Mouse (Mus musculus): ENCODE results near the gene Npas3. TPM values are rescaled to one million over a fixed set of nuclear protein-coding genes. Genes with fewer than 3 reads are reported as not detected.

The Npas3 gene
- total RNA-seq, 1 experiment from 2014 or later: not detected

- no peak for ATAC-seq (replicated peaks; ENCODE audit: insufficient number of reproducible peaks, low FRiP score, low TSS enrichment, poor library complexity, severe bottlenecking)
Measured at GRCm38 (mm10) chr12:53292508-53293300, 44.2 kb downstream of the Npas3 start.

DNA sequence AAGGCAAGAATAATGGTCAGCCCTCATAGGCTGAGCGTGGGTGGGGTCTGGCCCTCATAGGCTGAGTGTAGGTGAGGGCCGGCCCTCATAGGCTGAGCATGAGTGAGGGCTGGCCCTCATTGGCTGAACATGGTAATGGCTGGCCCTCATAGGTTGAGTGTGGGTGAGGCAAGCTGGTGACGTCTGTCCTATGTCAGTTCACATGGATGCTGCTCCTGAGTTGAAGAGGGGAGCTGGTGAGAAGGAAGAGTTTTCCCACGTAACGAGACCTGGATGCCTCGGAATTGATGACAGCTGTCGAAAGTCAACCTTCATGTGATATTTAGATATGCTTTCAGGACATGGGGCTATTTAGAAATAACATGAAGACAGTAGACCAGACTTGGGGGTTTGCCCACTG is 45.5 kb downstream of the Npas3 start:
- no peak for ATAC-seq (replicated peaks; ENCODE audit: insufficient number of reproducible peaks, low FRiP score, low TSS enrichment, poor library complexity, severe bottlenecking)

GRCm38 (mm10) chr12:53295747-53296146 is 47.3 kb downstream of the Npas3 start:
- ATAC-seq (replicated peaks; ENCODE audit: insufficient number of reproducible peaks, low FRiP score, low TSS enrichment, poor library complexity, severe bottlenecking): no peak

DNA sequence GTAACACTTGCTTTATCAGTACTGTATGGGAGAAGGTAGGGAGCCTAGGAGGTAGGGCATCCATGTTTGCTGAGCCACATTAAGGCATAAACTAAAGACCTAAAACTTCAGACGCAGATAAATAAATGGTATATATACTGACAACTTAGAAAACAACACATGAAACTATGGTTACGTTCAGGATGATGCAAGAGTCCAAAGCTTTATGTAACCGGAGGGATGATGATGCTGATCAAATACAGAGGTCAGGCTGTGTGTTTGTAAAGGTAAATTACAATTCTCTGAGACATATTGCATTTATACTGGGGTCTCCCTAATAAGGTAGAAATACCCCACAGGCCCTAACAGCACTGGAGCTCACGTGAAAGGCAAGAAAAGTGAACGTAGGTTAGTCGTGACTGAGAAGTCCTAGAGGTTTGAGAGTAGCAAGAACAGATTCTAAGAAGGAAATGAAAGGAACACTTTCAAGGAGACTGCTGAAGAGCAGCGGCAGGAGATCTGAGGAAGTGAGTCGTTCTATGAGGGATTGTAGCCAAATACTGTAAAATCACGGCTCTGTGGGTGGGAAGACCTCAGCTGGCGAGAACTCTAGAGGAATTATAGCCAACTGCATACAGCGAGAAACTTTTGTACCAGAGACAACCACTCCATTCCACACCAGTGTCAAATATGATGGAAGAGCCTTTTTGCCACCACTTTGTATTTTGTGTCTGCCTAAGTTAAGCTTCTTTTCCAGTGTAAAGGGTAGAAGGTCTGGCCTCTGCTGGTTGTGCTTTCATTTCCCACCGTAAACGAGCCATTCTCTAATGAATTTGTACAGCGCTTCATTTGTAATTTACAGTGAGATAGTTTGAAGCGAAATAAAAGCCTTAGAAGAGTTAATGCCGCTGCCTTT is 49.7 kb downstream of the Npas3 start:
- no peak for ATAC-seq (replicated peaks; ENCODE audit: insufficient number of reproducible peaks, low FRiP score, low TSS enrichment, poor library complexity, severe bottlenecking)

- ATAC-seq (replicated peaks; ENCODE audit: insufficient number of reproducible peaks, low FRiP score, low TSS enrichment, poor library complexity, severe bottlenecking): no peak
Measured at GRCm38 (mm10) chr12:53300964-53301363, 52.5 kb downstream of the Npas3 start.

DNA sequence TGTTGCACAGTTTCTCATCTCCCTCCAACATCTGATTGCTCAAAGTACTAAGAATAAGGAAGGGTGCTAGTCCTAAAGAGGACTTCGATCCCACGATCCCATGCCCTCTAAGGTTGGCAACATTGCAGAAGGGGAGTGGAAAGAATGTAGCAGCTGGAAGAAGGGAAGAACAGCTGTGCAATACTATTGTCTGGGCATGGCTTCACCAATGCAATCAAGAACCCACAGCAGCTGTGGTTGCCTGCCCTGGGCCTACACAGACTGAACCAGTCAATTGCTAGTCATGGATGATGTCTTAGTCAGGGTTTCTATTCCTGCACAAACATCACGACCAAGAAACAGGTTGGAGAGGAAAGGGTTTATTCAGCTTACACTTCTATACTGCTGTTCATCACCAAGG is 53.7 kb downstream of the Npas3 start:
- no peak for ATAC-seq (replicated peaks; ENCODE audit: insufficient number of reproducible peaks, low FRiP score, low TSS enrichment, poor library complexity, severe bottlenecking)

DNA sequence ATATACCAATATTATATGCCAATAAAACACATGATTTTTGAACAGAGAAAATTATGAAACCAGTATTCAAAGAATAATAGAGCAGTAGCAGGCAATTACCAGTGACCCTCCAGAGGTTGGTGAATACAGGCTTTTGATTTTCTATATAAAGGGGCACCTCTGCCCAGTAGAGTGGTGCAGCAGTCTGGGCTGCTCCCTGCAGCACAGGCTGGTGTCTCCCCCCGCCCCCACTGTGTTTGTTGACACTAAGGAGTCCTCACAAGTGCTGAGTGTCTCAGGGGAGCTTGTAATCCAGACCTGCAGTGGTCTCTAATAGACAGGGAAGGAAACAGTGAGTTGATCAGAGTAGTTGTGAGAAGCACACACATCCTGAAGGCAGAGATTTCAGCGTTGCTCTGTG is 68.2 kb downstream of the Npas3 start:
- ATAC-seq (replicated peaks; ENCODE audit: insufficient number of reproducible peaks, low FRiP score, low TSS enrichment, poor library complexity, severe bottlenecking): no peak

- no peak for ATAC-seq (replicated peaks; ENCODE audit: insufficient number of reproducible peaks, low FRiP score, low TSS enrichment, poor library complexity, severe bottlenecking)
Measured at GRCm38 (mm10) chr12:53317801-53318200, 69.3 kb downstream of the Npas3 start.

DNA sequence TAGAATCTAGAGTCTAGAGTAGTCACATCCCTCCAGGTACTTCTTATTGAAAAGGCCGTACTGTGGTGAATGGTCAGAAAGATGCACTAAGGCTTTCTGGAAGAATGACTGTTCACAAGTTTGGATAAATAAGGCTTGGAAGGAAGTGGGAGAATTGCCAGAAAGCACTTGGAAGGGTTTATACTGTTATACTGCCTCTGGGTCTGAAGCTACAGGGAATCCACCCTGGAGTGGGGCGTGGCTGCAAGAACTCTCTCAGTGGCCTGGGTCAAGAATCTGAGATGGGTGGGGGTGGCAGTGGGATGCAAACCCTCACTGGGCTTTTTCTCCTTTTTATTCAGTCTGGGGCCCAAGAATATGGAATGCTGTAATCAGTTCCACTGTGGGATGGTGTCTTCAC is 72.0 kb downstream of the Npas3 start:
- no peak for ATAC-seq (replicated peaks; ENCODE audit: insufficient number of reproducible peaks, low FRiP score, low TSS enrichment, poor library complexity, severe bottlenecking)

- ATAC-seq (replicated peaks; ENCODE audit: insufficient number of reproducible peaks, low FRiP score, low TSS enrichment, poor library complexity, severe bottlenecking): no peak
Measured at GRCm38 (mm10) chr12:53321018-53321417, 72.5 kb downstream of the Npas3 start.

- no peak for ATAC-seq (replicated peaks; ENCODE audit: insufficient number of reproducible peaks, low FRiP score, low TSS enrichment, poor library complexity, severe bottlenecking)
Measured at GRCm38 (mm10) chr12:53321944-53322343, 73.5 kb downstream of the Npas3 start.

- ATAC-seq (replicated peaks; ENCODE audit: insufficient number of reproducible peaks, low FRiP score, low TSS enrichment, poor library complexity, severe bottlenecking): no peak
Measured at GRCm38 (mm10) chr12:53327653-53328188, 79.2 kb downstream of the Npas3 start.

DNA sequence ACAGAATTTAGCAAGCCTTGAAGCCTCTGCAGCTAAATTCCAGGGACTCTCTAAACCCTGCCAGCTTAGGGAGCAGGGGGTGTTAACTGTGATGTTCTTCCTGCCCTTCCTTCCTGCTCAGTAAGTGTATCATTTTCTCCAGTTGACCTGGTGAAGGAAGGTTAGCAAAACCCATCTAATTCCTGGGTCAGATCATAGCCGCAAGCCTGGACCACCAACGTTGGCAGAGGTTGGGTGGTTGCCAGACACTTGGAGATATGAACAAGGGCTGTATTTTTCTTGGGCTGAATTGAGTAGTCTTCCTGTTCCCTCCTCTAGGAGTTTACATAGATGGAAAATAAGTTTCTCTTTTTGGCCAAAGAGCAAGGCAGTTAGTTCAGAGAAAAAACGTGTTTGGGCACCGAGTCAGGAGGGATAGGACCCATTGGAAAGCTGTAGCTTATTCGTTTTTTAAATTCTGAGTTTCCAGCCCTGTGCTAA is 79.8 kb downstream of the Npas3 start:
- no peak for ATAC-seq (replicated peaks; ENCODE audit: insufficient number of reproducible peaks, low FRiP score, low TSS enrichment, poor library complexity, severe bottlenecking)

DNA sequence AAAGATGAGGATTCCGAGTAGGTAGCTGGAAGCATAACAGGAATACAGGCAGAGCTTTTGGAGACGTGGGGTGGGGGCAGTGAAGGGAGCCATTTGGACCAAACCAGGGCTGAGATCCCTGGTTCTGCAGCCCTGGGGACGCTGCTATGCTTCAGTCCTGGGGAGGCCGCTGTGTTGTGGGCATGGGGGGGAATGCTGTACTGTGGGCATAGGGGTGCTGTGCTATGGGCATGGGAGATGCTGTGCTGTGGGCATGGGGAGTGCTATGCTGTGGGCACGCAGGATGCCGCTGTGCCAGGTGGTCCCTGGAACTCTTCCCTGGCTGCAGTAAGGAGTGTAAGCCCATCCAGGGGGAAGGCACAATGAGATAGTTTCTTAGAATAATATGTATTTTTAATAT is 81.7 kb downstream of the Npas3 start:
- ATAC-seq (replicated peaks; ENCODE audit: insufficient number of reproducible peaks, low FRiP score, low TSS enrichment, poor library complexity, severe bottlenecking): no peak

DNA sequence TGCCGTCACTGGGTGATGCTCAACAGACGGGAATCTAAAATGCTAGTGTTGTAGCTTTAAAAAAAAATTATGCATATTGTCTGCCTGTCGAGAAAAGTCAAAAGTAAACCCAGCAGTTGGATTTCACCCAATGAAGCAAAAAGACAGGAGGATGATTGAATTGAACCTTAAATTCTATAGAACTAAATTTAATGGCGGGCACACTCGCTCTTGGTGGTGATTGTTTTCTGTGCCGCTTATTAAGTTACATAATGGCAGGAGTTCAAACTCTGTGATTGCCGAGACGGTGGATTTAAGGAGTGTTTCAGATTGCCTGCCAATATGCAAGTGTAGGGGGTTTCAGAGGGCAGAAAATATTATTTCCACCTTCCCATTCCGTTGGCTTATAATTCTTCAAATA is 82.9 kb downstream of the Npas3 start:
- no peak for ATAC-seq (replicated peaks; ENCODE audit: insufficient number of reproducible peaks, low FRiP score, low TSS enrichment, poor library complexity, severe bottlenecking)

DNA sequence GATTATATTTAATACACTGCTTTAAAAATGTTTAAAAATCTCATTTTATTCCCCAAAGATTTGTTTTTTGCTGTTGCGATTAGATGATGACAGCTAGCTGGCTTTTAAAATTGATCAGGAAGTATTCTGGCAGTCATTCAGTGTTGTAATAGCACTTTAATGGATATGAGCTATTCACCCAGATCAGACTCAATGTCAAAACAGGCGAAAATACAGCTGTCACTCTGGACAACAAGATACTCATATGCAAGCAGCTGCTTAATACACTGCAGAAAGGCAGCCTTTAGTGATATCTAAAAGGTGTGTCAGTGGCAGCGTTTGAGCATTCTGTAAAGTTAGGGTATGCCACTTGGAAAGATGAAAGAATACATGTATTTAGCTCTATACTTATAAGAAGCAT is 83.3 kb downstream of the Npas3 start:
- ATAC-seq (replicated peaks; ENCODE audit: insufficient number of reproducible peaks, low FRiP score, low TSS enrichment, poor library complexity, severe bottlenecking): no peak

GRCm38 (mm10) chr12:53333251-53333650 is 84.8 kb downstream of the Npas3 start:
- ATAC-seq (replicated peaks; ENCODE audit: insufficient number of reproducible peaks, low FRiP score, low TSS enrichment, poor library complexity, severe bottlenecking): no peak

- ATAC-seq (replicated peaks; ENCODE audit: insufficient number of reproducible peaks, low FRiP score, low TSS enrichment, poor library complexity, severe bottlenecking): no peak
Measured at GRCm38 (mm10) chr12:53338349-53338948, 90.0 kb downstream of the Npas3 start.

- no peak for ATAC-seq (replicated peaks; ENCODE audit: insufficient number of reproducible peaks, low FRiP score, low TSS enrichment, poor library complexity, severe bottlenecking)
Measured at GRCm38 (mm10) chr12:53342741-53343140, 94.3 kb downstream of the Npas3 start.
